Mouse (Mus musculus) lung, postnatal 14 days (tissue): ENCODE data around the gene Gm6993.

Experiments used
- DNase-seq: peaks from one replicate; pipeline ENCODE4 v3.0.0; 2021

The Gm6993 gene

GRCm38 (mm10) chr12:31240470-31240869 is at the start of gene Gm6993:
TSS of gene Gm6993 (plus strand) at chr12:31240770.
- no peak for DNase-seq

GRCm38 (mm10) chr12:31191329-31191954 is 49.1 kb upstream of the Gm6993 start:
- peak; percentile 68 for DNase-seq

DNA sequence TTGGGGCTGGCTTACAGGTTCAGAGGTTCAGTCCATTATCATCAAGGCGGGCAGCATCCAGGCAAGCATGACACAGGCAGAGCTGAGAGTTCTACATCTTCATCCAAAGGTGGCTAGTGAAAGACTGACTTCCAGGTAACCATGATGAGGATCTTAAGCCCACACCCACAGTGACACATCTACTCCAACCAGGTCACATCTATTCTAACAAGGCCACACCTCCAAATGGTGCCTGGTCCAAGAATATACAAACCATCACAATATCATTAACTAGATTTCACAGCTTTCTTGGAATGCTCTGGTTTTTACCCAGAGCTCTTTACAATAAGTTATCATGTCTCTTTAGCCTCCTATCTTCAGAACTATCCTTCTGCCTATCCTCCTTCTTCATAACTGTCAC is 38.1 kb upstream of the Gm6993 start:
- no peak for DNase-seq

GRCm38 (mm10) chr12:31203746-31204455 is 36.7 kb upstream of the Gm6993 start:
- DNase-seq: no peak

DNA sequence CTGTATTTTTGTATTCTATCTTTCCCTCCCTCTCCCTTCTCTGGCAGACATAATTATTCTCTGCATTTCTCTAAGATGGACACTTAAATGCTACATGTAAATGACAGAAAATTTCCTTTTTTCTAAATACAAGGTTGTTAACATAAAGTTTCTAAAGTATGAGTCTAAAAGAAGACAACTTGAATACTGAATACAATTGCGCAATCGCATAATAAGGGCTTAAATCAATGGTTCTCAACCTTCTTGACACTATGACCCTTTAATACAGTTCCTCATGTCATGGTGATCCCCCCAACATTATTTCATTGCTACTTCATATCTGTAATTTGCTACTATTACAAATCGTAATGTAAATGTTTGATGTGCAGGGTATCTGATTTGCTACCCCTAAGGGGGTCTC is 35.7 kb upstream of the Gm6993 start:
- no peak for DNase-seq

DNA sequence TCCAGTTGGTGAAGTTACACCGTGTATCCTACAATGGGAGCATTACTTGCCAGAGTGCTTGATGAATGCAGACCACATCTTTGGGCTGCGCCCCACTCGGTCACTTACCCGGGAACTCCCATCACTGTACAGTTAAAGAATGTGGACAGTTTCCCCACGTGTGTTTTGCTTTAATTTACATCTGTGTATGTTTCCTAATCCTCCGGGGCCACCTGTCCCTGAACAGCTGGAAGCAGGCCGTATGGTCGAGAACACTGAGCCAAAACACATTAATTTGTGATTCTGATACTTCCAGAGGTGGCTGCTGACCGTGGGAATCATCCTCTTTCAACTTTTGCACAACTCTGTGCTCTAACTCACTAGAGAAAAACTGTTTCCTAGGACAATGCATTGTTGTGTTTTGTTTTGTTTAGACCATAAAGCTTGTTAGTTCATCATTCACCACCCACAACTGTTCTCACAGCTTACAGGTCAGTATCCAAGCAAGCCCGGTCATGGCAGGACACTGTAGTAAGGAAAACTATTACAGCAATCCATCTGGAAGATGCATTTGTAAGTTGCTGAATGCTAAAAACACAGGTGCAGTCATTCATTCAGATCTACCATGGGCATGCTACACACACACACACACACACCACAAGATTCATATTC is 34.5 kb upstream of the Gm6993 start:
- no peak for DNase-seq

- no peak for DNase-seq
Observed at GRCm38 (mm10) chr12:31208766-31209165, 31.8 kb upstream of the Gm6993 start.

DNA sequence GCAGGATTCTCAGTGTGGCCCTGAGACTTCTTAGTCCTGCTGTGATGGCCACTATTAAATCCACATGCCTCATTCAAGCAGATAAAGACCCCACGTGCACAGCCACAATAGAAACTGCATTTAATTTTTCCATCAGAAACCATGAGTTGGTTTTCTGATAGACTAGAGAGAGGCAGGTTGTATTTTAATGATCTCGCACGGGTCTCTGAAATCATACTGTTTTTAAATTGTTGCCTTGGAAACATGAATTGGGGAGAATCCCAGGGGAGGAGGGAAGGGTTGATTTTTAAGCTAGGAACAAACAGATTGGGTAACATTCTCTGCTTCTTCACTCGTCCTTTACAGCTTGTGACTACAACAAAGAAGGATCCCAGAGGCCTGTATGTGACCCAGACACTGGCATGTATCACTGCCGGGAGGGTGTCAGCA is 31.2 kb upstream of the Gm6993 start:
- no peak for DNase-seq

DNA sequence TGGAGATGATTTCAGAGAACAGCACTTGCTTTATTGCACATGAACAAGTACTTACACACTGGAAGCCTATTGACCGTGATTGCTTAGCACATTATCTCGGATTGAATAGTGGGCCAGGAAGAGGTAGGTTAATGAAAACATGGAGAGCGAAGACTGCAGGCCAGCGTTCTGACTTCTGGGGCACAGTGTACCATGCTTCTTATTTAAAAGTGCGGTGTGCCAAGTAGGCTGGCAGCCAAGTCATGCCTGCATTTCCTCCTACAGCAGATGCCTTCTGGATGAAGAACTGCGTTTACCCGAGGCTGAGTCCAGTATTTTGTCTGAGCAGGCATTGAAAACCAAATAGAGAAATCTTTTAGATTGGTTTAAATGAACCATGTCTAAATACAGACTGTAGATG is 27.0 kb upstream of the Gm6993 start:
- DNase-seq: peak; percentile 50

GRCm38 (mm10) chr12:31215003-31215402 is 25.6 kb upstream of the Gm6993 start:
- DNase-seq: no peak

GRCm38 (mm10) chr12:31217232-31217631 is 23.3 kb upstream of the Gm6993 start:
- DNase-seq: no peak

DNA sequence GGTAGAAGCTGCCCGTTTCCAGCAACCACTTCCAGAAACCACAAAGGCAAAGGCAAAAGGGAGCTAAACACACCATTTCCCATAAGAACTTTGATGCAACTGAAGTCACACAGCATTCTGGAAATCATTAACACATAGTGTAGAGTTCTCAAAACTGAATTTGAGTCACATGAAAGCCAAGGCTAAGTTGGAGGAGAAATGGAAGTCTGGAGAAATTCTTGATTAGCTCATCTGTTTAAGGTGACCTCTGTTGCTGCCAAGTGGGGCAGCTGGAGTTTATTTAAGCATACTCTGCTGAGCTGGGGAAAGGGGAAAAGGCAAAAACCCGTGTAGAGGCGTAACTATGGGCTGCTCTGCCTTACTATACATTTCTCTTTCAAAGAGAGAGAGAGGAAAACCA is 21.8 kb upstream of the Gm6993 start:
- DNase-seq: peak; percentile 22

DNA sequence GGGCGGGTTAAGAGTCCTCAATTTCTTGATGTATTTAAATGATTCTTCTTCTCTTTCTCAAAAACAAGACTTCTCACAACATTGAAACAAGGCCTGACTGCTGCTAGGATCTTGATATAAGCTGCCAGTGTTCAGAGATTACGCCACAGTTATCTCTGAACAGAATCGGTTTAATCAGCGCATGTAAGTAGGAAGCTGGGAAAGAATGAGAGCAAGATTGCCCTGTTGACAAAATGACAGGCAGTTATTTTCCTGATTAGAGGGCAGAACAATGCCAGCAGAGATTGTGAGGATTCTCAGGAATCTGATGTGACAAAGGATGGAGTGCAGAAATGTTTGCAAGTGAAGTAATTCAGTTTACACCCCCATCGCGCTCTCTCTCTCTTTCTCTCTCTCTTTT is 19.0 kb upstream of the Gm6993 start:
- no peak for DNase-seq

GRCm38 (mm10) chr12:31222282-31222681 is 18.3 kb upstream of the Gm6993 start:
- DNase-seq: no peak

GRCm38 (mm10) chr12:31222741-31223140 is 17.8 kb upstream of the Gm6993 start:
- no peak for DNase-seq

DNA sequence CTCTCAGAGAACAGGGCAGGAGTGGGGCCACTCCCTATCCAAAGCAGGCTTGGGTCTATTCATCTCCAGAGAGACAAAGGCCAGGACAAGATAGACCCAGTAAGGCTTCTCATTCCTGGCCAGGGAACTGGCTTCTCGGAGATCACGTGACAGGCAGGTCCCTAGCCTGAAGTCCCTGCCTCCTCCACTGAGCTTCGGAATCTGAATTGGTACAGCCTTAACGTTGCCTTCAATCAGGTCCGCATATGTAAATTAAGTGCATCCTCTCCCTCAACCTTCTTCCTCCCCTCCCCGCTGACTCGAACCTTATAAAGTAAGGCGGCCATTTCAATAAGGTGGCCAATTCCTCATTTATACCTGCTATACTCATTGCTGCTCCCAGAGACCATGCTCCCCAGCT is 15.1 kb upstream of the Gm6993 start:
- DNase-seq: no peak

GRCm38 (mm10) chr12:31227167-31227566 is 13.4 kb upstream of the Gm6993 start:
- no peak for DNase-seq

- no peak for DNase-seq
Observed at GRCm38 (mm10) chr12:31228878-31229277, 11.7 kb upstream of the Gm6993 start.

- no peak for DNase-seq
Observed at GRCm38 (mm10) chr12:31232635-31233034, 7.9 kb upstream of the Gm6993 start.

- no peak for DNase-seq
Observed at GRCm38 (mm10) chr12:31235018-31235417, 5.6 kb upstream of the Gm6993 start.

- DNase-seq: no peak
Observed at GRCm38 (mm10) chr12:31236861-31237595, 3.5 kb upstream of the Gm6993 start.

- DNase-seq: no peak
Observed at GRCm38 (mm10) chr12:31239031-31239583, 1.5 kb upstream of the Gm6993 start.

DNA sequence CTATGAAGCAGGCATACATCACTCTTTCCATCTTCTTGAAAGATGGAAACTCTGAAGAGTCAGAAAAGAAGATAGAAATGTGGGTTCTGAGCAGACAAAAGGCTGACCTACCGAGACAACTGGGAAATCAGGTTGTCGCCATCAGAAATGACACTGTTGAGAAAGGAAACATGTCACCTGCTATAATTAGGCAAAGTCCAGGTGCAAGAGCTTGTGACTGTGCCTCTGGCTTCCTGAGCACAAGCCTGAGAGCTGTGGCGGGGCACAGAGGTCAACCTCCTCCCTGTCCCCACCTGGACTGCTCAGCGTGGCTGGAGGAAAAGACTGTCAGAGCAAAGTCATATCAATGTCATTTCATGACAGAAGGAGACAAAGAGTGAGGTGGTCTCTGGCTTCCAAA is 772 bp upstream of the Gm6993 start:
- DNase-seq: no peak
